Mouse (Mus musculus) heart, adult 2 months (tissue): ENCODE data around the gene Lactb.

ENCODE experiments used
- CTCF ChIP-seq: fragments of 200-600 bp; IDR thresholded peaks from 2 replicates; pipeline ENCODE4 v1.8.1; 2022; ENCODE audit warnings: antibody characterized with exemption, mild to moderate bottlenecking, moderate library complexity
- EP300 ChIP-seq: fragments of 200-500 bp; IDR thresholded peaks from 2 replicates; pipeline ENCODE4 v1.6.1; 2011; ENCODE audit warnings: low read depth, low read length, control low read depth; ENCODE audit not compliant: insufficient read depth
- POLR2A ChIP-seq: fragments of 200-500 bp; IDR thresholded peaks from 2 replicates; pipeline ENCODE4 v1.6.1; 2011; ENCODE audit warnings: mild to moderate bottlenecking, low read depth, low read length, control low read depth; ENCODE audit not compliant: insufficient read depth

DNA sequence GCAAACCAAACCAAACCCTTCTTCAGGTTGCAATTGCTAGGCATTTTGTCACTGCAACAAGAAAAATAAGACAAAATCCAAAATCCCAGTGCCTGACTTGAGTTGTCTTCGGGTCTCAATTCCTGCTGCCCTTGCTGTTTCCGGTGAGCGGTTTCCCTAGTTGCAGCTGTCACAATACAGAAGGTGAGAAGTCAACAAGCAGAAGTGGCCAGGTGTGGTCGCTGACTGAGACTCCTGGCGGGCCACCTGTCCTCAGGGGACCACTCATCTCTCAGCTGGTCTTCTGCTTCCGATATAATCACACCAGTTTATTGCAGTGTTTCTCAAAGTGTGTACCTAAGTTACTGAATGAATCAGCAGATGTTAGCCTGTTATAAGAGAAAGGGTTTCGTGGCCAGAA is 44.9 kb downstream of the Lactb start:
- TF ChIP-seq POLR2A, result no peak
- TF ChIP-seq CTCF, result no peak
- no peak for TF ChIP-seq EP300
